8 mouse cellular contexts compared by ENCODE assay signal in genomic region chr7:19149626-19150025, GRCm38 (mm10). TPM values are rescaled to one million over a fixed set of nuclear protein-coding genes. Genes with fewer than 3 reads are reported as not detected.
DNase-seq lines count a peak whose midpoint lies in the region; ATAC-seq and TF ChIP-seq lines count a peak whose summit lies in the region.

Gene Snrpd2, plus strand, starts transcription at chr7:19149722.

- TF ChIP-seq POLR2A in ES-Bruce4 (IDR thresholded peaks at IDR 0.05; ENCODE audit: insufficient read depth, low read length) = peak; percentile 83

- H3K4me1 ChIP-seq in ES-Bruce4 (ENCODE audit: control insufficient read depth, insufficient read depth, low read length) = peaks cover 2% of the 10 kb centered on the region
- peaks cover 31% of the 10 kb centered on the region for H3K4me1 ChIP-seq in forebrain, embryonic 13.5 days
- H3K4me1 ChIP-seq in neural tube, embryonic 15.5 days = peaks cover 30% of the 10 kb centered on the region

- under 1% methylated on average over 24 of the region's 24 CpGs for WGBS in forebrain, embryonic 13.5 days
- under 1% methylated on average over 24 of the region's 24 CpGs for WGBS in neural tube, embryonic 15.5 days

- peak within 1 kb of the TSS; percentile 95 for H3K4me3 ChIP-seq in ES-Bruce4 (ENCODE audit: low read depth, low read length)
- H3K4me3 ChIP-seq in forebrain, embryonic 13.5 days = peak within 1 kb of the TSS; percentile 70
- H3K4me3 ChIP-seq in neural tube, embryonic 15.5 days (replicated peaks) = peak within 1 kb of the TSS; percentile 64

- 0 out of 2 replicates have a peak, but pooled peaks have one; percentile 23 for TF ChIP-seq EP300 in ES-Bruce4 (IDR thresholded peaks at IDR 0.05; ENCODE audit: insufficient read depth, low read depth, low read length)

- H3K9me3 ChIP-seq in ES-Bruce4 (replicated peaks; ENCODE audit: control insufficient read depth, insufficient read depth, low read length, poor library complexity, severe bottlenecking) = no peaks in the 10 kb centered on the region
- H3K9me3 ChIP-seq in forebrain, embryonic 13.5 days (replicated peaks) = no peaks in the 10 kb centered on the region
- no peaks in the 10 kb centered on the region for H3K9me3 ChIP-seq in neural tube, embryonic 15.5 days (replicated peaks)

- H3K27me3 ChIP-seq in ES-Bruce4 (ENCODE audit: control insufficient read depth, insufficient read depth, low read length, poor library complexity, severe bottlenecking) = no peaks in the 10 kb centered on the region
- no peaks in the 10 kb centered on the region for H3K27me3 ChIP-seq in forebrain, embryonic 13.5 days
- no peaks in the 10 kb centered on the region for H3K27me3 ChIP-seq in neural tube, embryonic 15.5 days (replicated peaks)

- intact Hi-C loops in heart, postnatal 10 days (cut with DNase I) = loop anchor here (2.0 kb wide), 1 partner anchor 81 kb away; no protein-coding TSS in a partner anchor

- ATAC-seq in cerebellum, adult (ENCODE audit: insufficient number of reproducible peaks, low FRiP score, low TSS enrichment) = peak; percentile 81
- ATAC-seq in forebrain, embryonic 13.5 days = peak; percentile 92
- peak; percentile 93 for ATAC-seq in neural tube, embryonic 15.5 days (ENCODE audit: low FRiP score)

- peak; percentile 98 to 99 for DNase-seq in heart, postnatal 10 days
- DNase-seq in layer of hippocampus, adult 11-12 months (ENCODE audit: low spot score) = peak; percentile 97
- DNase-seq in lung, adult 18-20 months = peak; percentile 95 to 96
- peak; percentile 96 for DNase-seq in testis, postnatal 14 days (ENCODE audit: low spot score)

- no peak for TF ChIP-seq CTCF in ES-Bruce4 (IDR thresholded peaks at IDR 0.05; ENCODE audit: low read depth, low read length)

- peak within 1 kb of the TSS; percentile 92 for H3K9ac ChIP-seq in ES-Bruce4 (ENCODE audit: low read depth, poor library complexity, severe bottlenecking)
- peak within 1 kb of the TSS; percentile 84 for H3K9ac ChIP-seq in forebrain, embryonic 13.5 days
- H3K9ac ChIP-seq in neural tube, embryonic 15.5 days (replicated peaks) = peak within 1 kb of the TSS; percentile 67

- peak within 1 kb of the TSS; percentile 86 for H3K4me2 ChIP-seq in forebrain, embryonic 13.5 days
- H3K4me2 ChIP-seq in neural tube, embryonic 15.5 days = peak within 1 kb of the TSS; percentile 74

- peak within 1 kb of the TSS; percentile 17; the same call in 1 of the 2 replicates for H3K27ac ChIP-seq in ES-Bruce4 (ENCODE audit: insufficient read depth, low read length)
- H3K27ac ChIP-seq in forebrain, embryonic 13.5 days = peak within 1 kb of the TSS; percentile 86
- peak within 1 kb of the TSS; percentile 87 for H3K27ac ChIP-seq in neural tube, embryonic 15.5 days (replicated peaks)

- peaks cover 12% of the 10 kb centered on the region for H3K36me3 ChIP-seq in ES-Bruce4 (ENCODE audit: control insufficient read depth, insufficient read depth, low read length, poor library complexity, severe bottlenecking)
- peaks cover 35% of the 10 kb centered on the region for H3K36me3 ChIP-seq in forebrain, embryonic 13.5 days (ENCODE audit: poor library complexity, severe bottlenecking)
- H3K36me3 ChIP-seq in neural tube, embryonic 15.5 days = peaks cover 35% of the 10 kb centered on the region

RNA-seq across cellular contexts. Expression of gene Snrpd2, which starts in this region (rescaled TPM):
- 92.9 and 94.6 TPM in 2 replicates for polyA plus RNA-seq in ES-Bruce4 (2011; ENCODE audit: insufficient read depth, insufficient read length, low read depth, missing spikeins)
- 159 and 164 TPM in 2 replicates for polyA plus RNA-seq in forebrain, embryonic 13.5 days (2015; fragmentation: Nextera tagmentation; extraction: Ambion mirVana)
- 10 to 100 TPM; 77.1 to 81.0 TPM for total RNA-seq in heart, postnatal 10 days (2021)
- 122 and 124 TPM in 2 replicates for polyA plus RNA-seq in neural tube, embryonic 15.5 days (2015; fragmentation: Nextera tagmentation; extraction: Ambion mirVana)

Comparison
In these comparisons a context has a peak if more than half of its experiments do, and no peak if none do; other contexts are left out.
1. Peak in every context shown above with its lines: DNase-seq, ATAC-seq, H3K4me3 ChIP-seq and H3K27ac ChIP-seq.
2. H3K27ac ChIP-seq: peak in every context shown above with its lines; median percentile 87 in neural tube, embryonic 15.5 days; 86 in forebrain, embryonic 13.5 days; 17 in ES-Bruce4.